Mouse (Mus musculus): ENCODE results near the gene Frmd5.

Frmd5 gene

GRCm38 (mm10) chr2:121620582-121621261, 186.2 kb downstream of the Frmd5 start:
- DNase-seq (ENCODE audit: low read depth), result no peak

- DNase-seq (ENCODE audit: low read depth), result no peak
Measured at GRCm38 (mm10) chr2:121615199-121615559, 191.7 kb downstream of the Frmd5 start.

- DNase-seq (ENCODE audit: low read depth), result no peak
Measured at GRCm38 (mm10) chr2:121614483-121615198, 192.2 kb downstream of the Frmd5 start.

GRCm38 (mm10) chr2:121612112-121612511, 194.8 kb downstream of the Frmd5 start:
- DNase-seq (ENCODE audit: low read depth), result no peak

- DNase-seq (ENCODE audit: low read depth), result no peak
Measured at GRCm38 (mm10) chr2:121610008-121610884, 196.6 kb downstream of the Frmd5 start.

GRCm38 (mm10) chr2:121609141-121609724, 197.7 kb downstream of the Frmd5 start:
- DNase-seq (ENCODE audit: low read depth), result no peak

- no peak for DNase-seq (ENCODE audit: low read depth)
Measured at GRCm38 (mm10) chr2:121602397-121602796, 204.5 kb downstream of the Frmd5 start.

GRCm38 (mm10) chr2:121601543-121601942, 205.3 kb downstream of the Frmd5 start:
- DNase-seq (ENCODE audit: low read depth), result no peak

GRCm38 (mm10) chr2:121600736-121601135, 206.2 kb downstream of the Frmd5 start:
- peak; percentile 30 for DNase-seq (ENCODE audit: low read depth)

GRCm38 (mm10) chr2:121598249-121598648, 208.6 kb downstream of the Frmd5 start:
- DNase-seq (ENCODE audit: low read depth), result no peak

- DNase-seq (ENCODE audit: low read depth), result peak; percentile 10
Measured at GRCm38 (mm10) chr2:121596621-121597020, 210.3 kb downstream of the Frmd5 start.

- DNase-seq (ENCODE audit: low read depth), result peak; percentile 76
Measured at GRCm38 (mm10) chr2:121594660-121595291, 212.1 kb downstream of the Frmd5 start.

- DNase-seq (ENCODE audit: low read depth), result no peak
Measured at GRCm38 (mm10) chr2:121594131-121594530, 212.8 kb downstream of the Frmd5 start.

- DNase-seq (ENCODE audit: low read depth), result no peak
Measured at GRCm38 (mm10) chr2:121588309-121588694, 218.6 kb downstream of the Frmd5 start.

- DNase-seq (ENCODE audit: low read depth), result peak; percentile 51
Measured at GRCm38 (mm10) chr2:121587523-121588308, 219.2 kb downstream of the Frmd5 start.

- DNase-seq (ENCODE audit: low read depth), result no peak
Measured at GRCm38 (mm10) chr2:121584705-121585104, 222.2 kb downstream of the Frmd5 start.

- DNase-seq (ENCODE audit: low read depth), result peak; percentile 10
Measured at GRCm38 (mm10) chr2:121583468-121584116, 223.3 kb downstream of the Frmd5 start.

- DNase-seq (ENCODE audit: low read depth), result no peak
Measured at GRCm38 (mm10) chr2:121582809-121583376, 224.0 kb downstream of the Frmd5 start.

GRCm38 (mm10) chr2:121575741-121576201, 231.1 kb downstream of the Frmd5 start:
- no peak for DNase-seq (ENCODE audit: low read depth)

GRCm38 (mm10) chr2:121574066-121574630, 232.7 kb downstream of the Frmd5 start:
- no peak for DNase-seq (ENCODE audit: low read depth)
